Mouse (Mus musculus): Measurements from ENCODE around the gene Nphp1. TPM values are rescaled to one million over a fixed set of nuclear protein-coding genes. Genes with fewer than 3 reads are reported as not detected.

The Nphp1 gene
- polyA plus RNA-seq, 1 experiment from 2014 or later = 11.8 TPM

- Histone ChIP-seq H3K4me1 (no peaks in the 10 kb centered on the region), H3K4me2 (no peak overlapping the region), H3K27ac (replicated peaks) (peak overlapping the region; percentile 29; the same call in 1 of the 2 replicates), H3K9me3 (replicated peaks) (no peaks in the 10 kb centered on the region), H3K36me3 (no peaks in the 10 kb centered on the region), H3K27me3 (replicated peaks) (no peaks in the 10 kb centered on the region), H3K9ac (replicated peaks) (no peak overlapping the region), H3K4me3 (replicated peaks) (no peak overlapping the region)
- ATAC-seq (ENCODE audit: low FRiP score) = no peak
- WGBS = 49% methylated on average over 7 of the region's 7 CpGs
These were observed 66.4 kb downstream of the Nphp1 start for GRCm38 (mm10) chr2:127722176-127722892.

- no peak overlapping the region for H3K4me2 ChIP-seq
- WGBS = 81% methylated on average over 8 of the region's 8 CpGs
- no peaks in the 10 kb centered on the region for H3K4me1 ChIP-seq
- H3K36me3 ChIP-seq = no peaks in the 10 kb centered on the region
- no peak overlapping the region for H3K9ac ChIP-seq (replicated peaks)
- no peaks in the 10 kb centered on the region for H3K9me3 ChIP-seq (replicated peaks)
- no peak for ATAC-seq (ENCODE audit: low FRiP score)
- no peaks in the 10 kb centered on the region for H3K27me3 ChIP-seq (replicated peaks)
- H3K4me3 ChIP-seq (replicated peaks) = no peak overlapping the region
- no peak overlapping the region for H3K27ac ChIP-seq (replicated peaks)
These were observed 69.7 kb downstream of the Nphp1 start for GRCm38 (mm10) chr2:127718839-127719468.

GRCm38 (mm10) chr2:127714726-127715125 is 74.0 kb downstream of the Nphp1 start:
- Histone ChIP-seq H3K9me3 (replicated peaks) (no peaks in the 10 kb centered on the region), H3K4me2 (no peak overlapping the region), H3K36me3 (no peaks in the 10 kb centered on the region), H3K4me1 (no peaks in the 10 kb centered on the region), H3K9ac (replicated peaks) (no peak overlapping the region), H3K27me3 (replicated peaks) (no peaks in the 10 kb centered on the region), H3K27ac (replicated peaks) (no peak overlapping the region), H3K4me3 (replicated peaks) (no peak overlapping the region)
- 46% methylated on average over 3 of the region's 3 CpGs for WGBS
- ATAC-seq (ENCODE audit: low FRiP score) = no peak

GRCm38 (mm10) chr2:127708792-127709191 is 79.9 kb downstream of the Nphp1 start:
- H3K4me2 ChIP-seq = no peak overlapping the region

GRCm38 (mm10) chr2:127708060-127708459 is 80.6 kb downstream of the Nphp1 start:
- Histone ChIP-seq H3K9me3 (replicated peaks) (no peaks in the 10 kb centered on the region), H3K4me2 (no peak overlapping the region), H3K27me3 (replicated peaks) (no peaks in the 10 kb centered on the region), H3K4me1 (no peaks in the 10 kb centered on the region), H3K9ac (replicated peaks) (no peak overlapping the region), H3K4me3 (replicated peaks) (no peak overlapping the region), H3K36me3 (no peaks in the 10 kb centered on the region), H3K27ac (replicated peaks) (no peak overlapping the region)
- 31% methylated on average over 3 of the region's 3 CpGs for WGBS
- ATAC-seq (ENCODE audit: low FRiP score) = no peak

More at GRCm38 (mm10) chr2:127708792-127709191, 79.9 kb downstream of the Nphp1 start:
- ATAC-seq (ENCODE audit: low FRiP score) = no peak
- WGBS = 71% methylated on average over 3 of the region's 3 CpGs
- H3K27ac ChIP-seq (replicated peaks) = no peak overlapping the region
- H3K36me3 ChIP-seq = no peaks in the 10 kb centered on the region
- H3K9me3 ChIP-seq (replicated peaks) = no peaks in the 10 kb centered on the region
- H3K4me1 ChIP-seq = no peaks in the 10 kb centered on the region
- H3K9ac ChIP-seq (replicated peaks) = no peak overlapping the region
- H3K27me3 ChIP-seq (replicated peaks) = no peaks in the 10 kb centered on the region
- no peak overlapping the region for H3K4me3 ChIP-seq (replicated peaks)

GRCm38 (mm10) chr2:127705267-127705666 is 83.4 kb downstream of the Nphp1 start:
- no peak overlapping the region for H3K4me2 ChIP-seq
- H3K27ac ChIP-seq (replicated peaks) = no peak overlapping the region
- 82% methylated on average over 6 of the region's 6 CpGs for WGBS
- no peak overlapping the region for H3K4me3 ChIP-seq (replicated peaks)
- H3K9ac ChIP-seq (replicated peaks) = no peak overlapping the region
- H3K27me3 ChIP-seq (replicated peaks) = no peaks in the 10 kb centered on the region
- ATAC-seq (ENCODE audit: low FRiP score) = no peak
- H3K36me3 ChIP-seq = no peaks in the 10 kb centered on the region
- H3K9me3 ChIP-seq (replicated peaks) = no peaks in the 10 kb centered on the region
- no peaks in the 10 kb centered on the region for H3K4me1 ChIP-seq

Other genes with a start within 250 kb of the Nphp1 start
- gene Prom2, start 247.4 kb downstream of the Nphp1 start, polyA plus RNA-seq (2015; fragmentation: Nextera tagmentation; extraction: Ambion mirVana) = 0.06 and 0.50 TPM in 2 replicates
- gene Zfp661, start 201.8 kb downstream of the Nphp1 start, polyA plus RNA-seq (2015; fragmentation: Nextera tagmentation; extraction: Ambion mirVana) = 6.3 and 6.5 TPM in 2 replicates
- 141 and 147 TPM in 2 replicates for gene Mrps5, start 201.7 kb downstream of the Nphp1 start, polyA plus RNA-seq (2015; fragmentation: Nextera tagmentation; extraction: Ambion mirVana)
- gene Mal, start 132.2 kb downstream of the Nphp1 start, polyA plus RNA-seq (2015; fragmentation: Nextera tagmentation; extraction: Ambion mirVana) = 7.0 and 8.0 TPM in 2 replicates
- 0.99 and 2.6 TPM in 2 replicates for gene Mall, start 59.0 kb downstream of the Nphp1 start, polyA plus RNA-seq (2015; fragmentation: Nextera tagmentation; extraction: Ambion mirVana)
- 54.4 and 61.3 TPM in 2 replicates for gene Mtln, start 3.6 kb upstream of the Nphp1 start, polyA plus RNA-seq (2015; fragmentation: Nextera tagmentation; extraction: Ambion mirVana)
- 5.3 and 13.7 TPM in 2 replicates for gene Bub1, start 43.0 kb upstream of the Nphp1 start, polyA plus RNA-seq (2015; fragmentation: Nextera tagmentation; extraction: Ambion mirVana)
- gene Acoxl, start 50.0 kb upstream of the Nphp1 start, polyA plus RNA-seq (2015; fragmentation: Nextera tagmentation; extraction: Ambion mirVana) = 0.13 and 0.33 TPM in 2 replicates

Measured in neural tube, embryonic 15.5 days (tissue).